Mouse (Mus musculus) E14TG2a.4 (cell line): Measurements from ENCODE around the gene Eif4g1.
A peak's percentile ranks its signal among the peaks of the same experiment; 100 is the strongest.
"Not testable (repeated sequence)": the region's sequence is repeated elsewhere in the genome, so short reads cannot be mapped to it uniquely, and the experiment has no call there.

ENCODE experiments used
- H3K27me3 ChIP-seq: 2 replicates; pipeline ENCODE4 v1.6.1; 2014; ENCODE audit warnings: low read length, control low read depth; ENCODE audit not compliant: insufficient read depth
- H3K36me3 ChIP-seq: 2 replicates; pipeline ENCODE4 v1.6.1; 2014; ENCODE audit warnings: low read length, control low read depth; ENCODE audit not compliant: insufficient read depth
- H3K4me1 ChIP-seq: replicated peaks from 2 replicates; pipeline ENCODE4 v1.6.1; 2014; ENCODE audit warnings: low read depth, low read length, control low read depth
- H3K4me3 ChIP-seq: replicated peaks from 2 replicates; pipeline ENCODE4 v1.5.1; 2014; ENCODE audit warnings: mild to moderate bottlenecking, low read length
- H3K9me3 ChIP-seq: 2 replicates; pipeline ENCODE4 v1.6.1; 2014; ENCODE audit warnings: low read length, control low read depth
- CTCF ChIP-seq: conservative IDR thresholded peaks from 2 replicates; pipeline ENCODE4 v1.5.1; 2014; ENCODE audit warnings: low read length
- NANOG ChIP-seq: IDR thresholded peaks from 2 replicates; pipeline ENCODE4 v1.6.1; 2014; ENCODE audit warnings: borderline replicate concordance, low read length, mixed read lengths
- POU5F1 ChIP-seq: IDR thresholded peaks from 2 replicates; pipeline ENCODE4 v1.6.1; 2014; ENCODE audit warnings: low read length, borderline replicate concordance

Gene Eif4g1

DNA sequence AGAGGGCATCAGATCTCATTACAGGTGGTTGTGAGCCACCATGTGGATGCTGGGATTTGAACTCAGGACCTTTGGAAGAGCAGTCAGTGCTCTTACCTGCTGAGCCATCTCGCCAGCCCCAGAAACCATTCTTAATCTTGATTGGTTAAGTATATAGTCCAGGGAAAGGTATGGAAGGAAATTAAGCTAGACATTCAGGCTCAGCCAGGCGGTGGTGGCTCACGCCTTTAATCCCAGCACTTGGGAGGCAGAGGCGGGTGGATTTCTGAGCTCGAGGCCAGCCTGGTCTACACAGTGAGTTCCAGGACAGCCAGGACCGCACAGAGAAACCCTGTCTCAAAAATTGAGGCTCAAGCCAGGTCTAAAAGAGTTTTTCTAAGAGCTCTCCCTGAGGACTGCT, at the start of gene Eif4g1:
Gene Eif4g1 (plus strand): TSS at position 301 of the 400 bp plus-strand sequence.
- not testable (repeated sequence) for H3K9me3 ChIP-seq, H3K4me3 ChIP-seq, H3K27me3 ChIP-seq
- Histone ChIP-seq H3K4me1 (peaks cover 41% of the 10 kb centered on the region), H3K36me3 (peaks cover 18% of the 10 kb centered on the region)

GRCm38 (mm10) chr16:20619541-20620398, 48.3 kb upstream of the Eif4g1 start:
- TF ChIP-seq CTCF (no peak), POU5F1 (no peak), NANOG (no peak)

GRCm38 (mm10) chr16:20620399-20620735, 47.7 kb upstream of the Eif4g1 start:
- no peaks in the 10 kb centered on the region for H3K9me3 ChIP-seq
- TF ChIP-seq CTCF (no peak), NANOG (no peak), POU5F1 (no peak)
- peak overlapping the region; percentile 89 for H3K4me3 ChIP-seq
- H3K27me3 ChIP-seq = peaks cover 58% of the 10 kb centered on the region
- peaks cover 36% of the 10 kb centered on the region for H3K4me1 ChIP-seq
- H3K36me3 ChIP-seq = peaks cover 28% of the 10 kb centered on the region

More at GRCm38 (mm10) chr16:20619541-20620398, 48.3 kb upstream of the Eif4g1 start:
- Histone ChIP-seq H3K4me1 (peaks cover 36% of the 10 kb centered on the region), H3K9me3 (no peaks in the 10 kb centered on the region), H3K4me3 (peak overlapping the region; percentile 89), H3K27me3 (peaks cover 58% of the 10 kb centered on the region), H3K36me3 (peaks cover 29% of the 10 kb centered on the region)

DNA sequence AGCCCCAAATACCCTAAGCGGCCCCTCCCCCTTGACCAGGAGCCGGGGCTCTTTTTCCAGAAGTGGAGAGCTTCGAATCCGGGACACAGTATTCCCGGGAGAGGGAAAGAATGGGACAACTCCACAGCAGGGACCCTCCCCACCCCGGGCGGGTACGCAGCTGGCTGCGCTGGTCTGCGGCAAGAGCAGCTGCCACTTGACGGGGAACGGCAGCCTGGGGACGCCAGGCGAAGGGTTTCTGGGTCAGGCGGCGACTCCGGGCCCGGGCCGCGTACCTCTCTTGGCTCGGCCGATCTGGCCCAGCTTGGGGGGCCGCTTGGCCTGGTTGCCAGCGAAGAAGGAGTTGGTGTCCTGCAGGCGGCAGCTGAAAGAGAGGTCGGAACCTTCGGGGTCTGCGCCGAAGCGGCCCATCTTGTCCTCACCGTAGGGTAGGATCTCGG, 47.3 kb upstream of the Eif4g1 start:
- H3K27me3 ChIP-seq = peaks cover 58% of the 10 kb centered on the region
- H3K4me1 ChIP-seq = peaks cover 33% of the 10 kb centered on the region
- H3K9me3 ChIP-seq = no peaks in the 10 kb centered on the region
- peak overlapping the region; percentile 89 for H3K4me3 ChIP-seq
- TF ChIP-seq POU5F1 = no peak
- TF ChIP-seq NANOG = no peak
- TF ChIP-seq CTCF = no peak
- H3K36me3 ChIP-seq = peaks cover 28% of the 10 kb centered on the region

GRCm38 (mm10) chr16:20621191-20621990, 46.7 kb upstream of the Eif4g1 start, which contains the start of gene Camk2n2:
Camk2n2 (minus strand) TSS chr16:20621287.
- Histone ChIP-seq H3K9me3 (no peaks in the 10 kb centered on the region), H3K4me1 (peaks cover 34% of the 10 kb centered on the region), H3K4me3 (peak within 1 kb of the TSS; percentile 89), H3K27me3 (peaks cover 58% of the 10 kb centered on the region), H3K36me3 (peaks cover 22% of the 10 kb centered on the region)
- TF ChIP-seq NANOG (no peak), POU5F1 (no peak), CTCF (no peak)

DNA sequence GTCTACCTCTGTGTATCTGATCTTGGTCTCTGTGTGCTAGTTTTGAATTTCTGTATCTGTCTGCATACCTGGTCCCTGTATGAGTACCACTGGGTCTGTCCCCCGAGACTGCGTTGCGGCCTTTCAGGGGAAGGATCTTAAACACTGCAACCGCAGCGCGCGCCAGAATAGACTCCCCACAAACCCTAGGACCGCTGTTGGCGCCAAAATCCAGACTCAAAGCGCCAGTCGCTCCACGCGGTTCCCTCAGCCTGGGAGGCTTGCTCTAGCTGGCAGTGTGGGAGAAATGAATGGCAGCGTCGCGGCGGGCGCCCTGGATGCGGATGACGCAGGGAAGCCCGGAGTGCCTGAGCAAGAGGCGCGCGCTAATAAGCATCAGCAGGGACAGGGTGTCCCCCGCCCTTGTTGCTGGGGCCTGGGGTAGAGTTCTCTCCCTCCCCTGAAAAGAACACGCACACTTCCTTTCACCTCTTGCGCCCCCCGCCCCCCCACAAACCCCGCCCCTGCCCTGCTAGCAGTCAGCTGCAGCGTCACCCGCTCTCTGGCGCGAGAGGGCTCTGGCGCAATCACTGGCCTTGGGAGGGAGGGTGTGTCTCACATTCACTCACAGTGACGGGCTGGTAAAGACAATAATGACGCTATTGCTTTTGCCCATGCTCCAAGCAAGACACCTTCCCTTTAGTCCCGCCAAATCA, 46.0 kb upstream of the Eif4g1 start:
- peak overlapping the region; percentile 89 for H3K4me3 ChIP-seq
- TF ChIP-seq CTCF (no peak), POU5F1 (no peak), NANOG (no peak)
- peaks cover 38% of the 10 kb centered on the region for H3K4me1 ChIP-seq
- H3K36me3 ChIP-seq = peaks cover 18% of the 10 kb centered on the region
- peaks cover 60% of the 10 kb centered on the region for H3K27me3 ChIP-seq
- no peaks in the 10 kb centered on the region for H3K9me3 ChIP-seq

DNA sequence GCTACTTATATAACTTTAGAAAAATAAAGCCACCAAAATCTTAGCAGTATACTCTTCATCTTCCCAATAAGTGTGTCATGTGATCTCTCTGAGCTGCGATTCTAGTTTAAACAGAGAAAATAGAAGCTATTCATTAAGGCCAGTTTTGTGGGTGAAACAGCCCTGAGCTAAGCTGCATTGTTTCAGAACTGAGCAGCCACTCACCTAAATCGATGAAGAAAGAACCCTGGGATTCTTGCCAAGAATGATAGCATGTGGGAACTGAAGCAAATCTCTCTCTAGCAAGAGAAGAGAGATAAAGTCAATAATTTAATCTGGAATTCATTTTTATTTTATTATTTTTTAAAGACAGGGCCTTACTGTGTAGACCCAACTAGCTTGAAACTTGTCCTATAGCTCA, 44.9 kb upstream of the Eif4g1 start:
- peaks cover 38% of the 10 kb centered on the region for H3K4me1 ChIP-seq
- peaks cover 56% of the 10 kb centered on the region for H3K27me3 ChIP-seq
- 0 out of 2 replicates have a peak overlapping the region, but pooled peaks have one; percentile 89 for H3K4me3 ChIP-seq
- peaks cover 8% of the 10 kb centered on the region for H3K36me3 ChIP-seq
- no peaks in the 10 kb centered on the region for H3K9me3 ChIP-seq
- TF ChIP-seq POU5F1 = no peak
- TF ChIP-seq CTCF = no peak
- no peak for TF ChIP-seq NANOG

GRCm38 (mm10) chr16:20628871-20629391, 39.2 kb upstream of the Eif4g1 start:
- Histone ChIP-seq H3K27me3 (peaks cover 38% of the 10 kb centered on the region), H3K4me1 (peaks cover 21% of the 10 kb centered on the region), H3K9me3 (no peaks in the 10 kb centered on the region), H3K36me3 (peaks cover 21% of the 10 kb centered on the region), H3K4me3 (no peak overlapping the region)
- TF ChIP-seq NANOG (no peak), CTCF (no peak), POU5F1 (no peak)
